ENCODE assay signal across 20 mouse cellular contexts in genomic region chr3:35990715-35991114, GRCm38 (mm10). TPM values are rescaled to one million over a fixed set of nuclear protein-coding genes. Genes with fewer than 3 reads are reported as not detected.
DNase-seq lines count a peak whose midpoint lies in the region; TF ChIP-seq lines count a peak whose summit lies in the region.
"Had no signal": no experiment of that assay in that cellular context is flagged by ENCODE, and none has a peak within 500 bp of the region (broad histone marks: within the 10 kb centered on the region; RNA-seq: fewer than 3 reads in every experiment).

No protein-coding gene starts in this region.

- no peak overlapping the region for H3K27ac ChIP-seq in gastrocnemius, adult 2 months
- H3K27ac ChIP-seq: forebrain, embryonic 10.5 days; forebrain, embryonic 13.5 days; heart, adult 2 months; heart, embryonic 10.5 days; heart, embryonic 13.5 days; hindbrain, embryonic 14.5 days; hindbrain, postnatal 0 days had no signal

- intact Hi-C loops in gastrocnemius, adult 2 months (cut with DNase I) = no loop called here

- no peak for TF ChIP-seq CTCF in gastrocnemius, adult 2 months (IDR thresholded peaks at IDR 0.05)

- peak; percentile 44 to 74 for DNase-seq in adrenal gland, adult (ENCODE audit: inconsistent age in 2 of 2, low spot score in 1 of 2)
- no peak for DNase-seq in adrenal gland, adult 18-20 months (ENCODE audit: low spot score in 2 of 2)
- peak; percentile 54 for DNase-seq in adrenal gland, postnatal 10 days
- peak; percentile 57 to 74 for DNase-seq in adrenal gland, postnatal 36 days
- DNase-seq in right cerebral cortex, postnatal 25 days = no peak
- no peak for DNase-seq in gastrocnemius, adult 2 months
- DNase-seq: cerebellum, adult 18-20 months; cerebellum, adult 9-10 months; cerebellum, postnatal 14 days; gastrocnemius, postnatal 14 days; heart, adult 2 months; heart, postnatal 14 days; heart, postnatal 4 days; kidney, adult 18-20 months had no signal

- H3K4me3 ChIP-seq in gastrocnemius, adult 2 months = no peak overlapping the region
- H3K4me3 ChIP-seq: forebrain, embryonic 10.5 days; forebrain, embryonic 13.5 days; heart, adult 2 months; heart, embryonic 10.5 days; heart, embryonic 13.5 days had no signal

RNA-seq across cellular contexts. Expression of gene Mccc1, which starts 9.8 kb away (rescaled TPM):
- total RNA-seq in adrenal gland, adult 18-20 months (2021) = 100 to 1,000 TPM; 128 to 133 TPM
- total RNA-seq in adrenal gland, postnatal 10 days (2021) = 10 to 100 TPM; 93.1 to 94.1 TPM
- total RNA-seq in adrenal gland, postnatal 36 days (2021) = 100 to 1,000 TPM in 1 of 2 experiments, 10 to 100 TPM in 1; 86.7 to 120 TPM
- total RNA-seq in gastrocnemius, adult 2 months (2021) = 10 to 100 TPM; 32.7 to 41.8 TPM

RNA-seq across cellular contexts. Expression of gene Dcun1d1, which starts 53.5 kb away (rescaled TPM):
- total RNA-seq in adrenal gland, adult 18-20 months (2021) = 10 to 100 TPM; 55.9 to 72.4 TPM
- total RNA-seq in adrenal gland, postnatal 10 days (2021) = 10 to 100 TPM; 55.3 to 65.0 TPM
- total RNA-seq in adrenal gland, postnatal 36 days (2021) = 10 to 100 TPM; 74.5 to 78.0 TPM
- 10 to 100 TPM; 68.2 to 85.6 TPM for total RNA-seq in gastrocnemius, adult 2 months (2021)

Comparison
In these comparisons a context has a peak if more than half of its experiments do, and no peak if none do; other contexts are left out.
1. DNase-seq: peak in adrenal gland, adult (2 of 2), adrenal gland, postnatal 10 days (single experiment) and adrenal gland, postnatal 36 days (2 of 2); none in adrenal gland, adult 18-20 months (0 of 2), right cerebral cortex, postnatal 25 days (single experiment) and gastrocnemius, adult 2 months (single experiment).